Mouse (Mus musculus): ENCODE results near the gene Fip1l1.

DNA sequence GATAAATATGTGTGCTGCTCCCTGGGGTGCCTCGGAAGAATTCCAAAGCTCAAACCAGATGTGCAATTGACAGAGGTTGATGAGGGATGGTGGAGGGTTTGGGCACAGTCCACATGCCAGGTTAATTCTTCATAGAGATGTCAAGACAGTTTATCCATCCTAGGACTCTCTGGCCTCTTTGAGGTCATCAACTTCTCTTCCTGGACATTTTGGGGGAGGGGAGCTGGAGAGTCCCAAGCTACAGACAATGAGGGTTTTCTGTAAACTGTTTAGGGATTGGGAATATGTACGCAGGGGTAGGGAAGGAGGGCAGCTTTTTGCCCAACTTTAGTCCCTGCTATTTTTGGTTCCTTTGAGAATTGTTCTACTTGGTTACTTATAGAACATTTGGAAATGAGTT is 107.0 kb downstream of the Fip1l1 start:
- TF ChIP-seq TAL1 (IDR thresholded peaks at IDR 0.05; ENCODE audit: low read length) = no peak
- TF ChIP-seq GATA1 (IDR thresholded peaks at IDR 0.05; ENCODE audit: low read length) = no peak

All from erythroblast, embryonic 14.5 days (primary cell).